ENCODE assay signal across 27 mouse cellular contexts in genomic region chr8:61629631-61629968, GRCm38 (mm10).
DNase-seq lines count a peak whose midpoint lies in the region; ATAC-seq lines count a peak whose summit lies in the region.
"Had no signal": no experiment of that assay in that cellular context is flagged by ENCODE, and none has a peak within 500 bp of the region (broad histone marks: within the 10 kb centered on the region; RNA-seq: fewer than 3 reads in every experiment).

No protein-coding gene starts in this region.

- no peak overlapping the region for H3K9ac ChIP-seq in forebrain, embryonic 12.5 days
- H3K9ac ChIP-seq in hindbrain, embryonic 14.5 days, result no peak overlapping the region
- no peak overlapping the region for H3K9ac ChIP-seq in hindbrain, embryonic 11.5 days (ENCODE audit: low read depth, low read length)
- no peak overlapping the region for H3K9ac ChIP-seq in embryonic facial prominence, embryonic 12.5 days
- no peak overlapping the region for H3K9ac ChIP-seq in limb, embryonic 11.5 days (ENCODE audit: low read length)
- H3K9ac ChIP-seq: embryonic facial prominence, embryonic 15.5 days; lung, embryonic 15.5 days; midbrain, embryonic 12.5 days had no signal

- H3K27me3 ChIP-seq in forebrain, embryonic 10.5 days (ENCODE audit: poor library complexity, severe bottlenecking), result no peaks in the 10 kb centered on the region
- H3K27me3 ChIP-seq in forebrain, embryonic 12.5 days, result no peaks in the 10 kb centered on the region
- H3K27me3 ChIP-seq in hindbrain, embryonic 14.5 days (ENCODE audit: control insufficient read depth, insufficient read depth, low read length), result no peaks in the 10 kb centered on the region
- H3K27me3 ChIP-seq in hindbrain, embryonic 11.5 days (ENCODE audit: control insufficient read depth, insufficient read depth, low read length), result no peaks in the 10 kb centered on the region
- no peaks in the 10 kb centered on the region for H3K27me3 ChIP-seq in embryonic facial prominence, embryonic 12.5 days
- H3K27me3 ChIP-seq in limb, embryonic 11.5 days (ENCODE audit: control insufficient read depth, insufficient read depth, low read length), result no peaks in the 10 kb centered on the region
- H3K27me3 ChIP-seq: embryonic facial prominence, embryonic 15.5 days; lung, embryonic 15.5 days; midbrain, embryonic 12.5 days had no signal

- peak overlapping the region; percentile 40; the same call in 1 of the 2 replicates for H3K27ac ChIP-seq in forebrain, embryonic 10.5 days
- H3K27ac ChIP-seq in forebrain, embryonic 12.5 days, result no peak overlapping the region; the same call in 1 of the 2 replicates
- no peak overlapping the region for H3K27ac ChIP-seq in hindbrain, embryonic 14.5 days
- no peak overlapping the region for H3K27ac ChIP-seq in hindbrain, embryonic 11.5 days (ENCODE audit: low read depth, low read length)
- H3K27ac ChIP-seq in embryonic facial prominence, embryonic 12.5 days, result peak overlapping the region; percentile 48; the same call in 1 of the 2 replicates
- peak overlapping the region; percentile 77 for H3K27ac ChIP-seq in limb, embryonic 11.5 days (replicated peaks; ENCODE audit: low read depth, low read length)
- H3K27ac ChIP-seq: embryonic facial prominence, embryonic 15.5 days; heart, embryonic 10.5 days; layer of hippocampus, adult 2 months; lung, embryonic 15.5 days; midbrain, embryonic 12.5 days had no signal

- 39% methylated on average over 1 of the region's 1 CpGs for WGBS in forebrain, embryonic 10.5 days
- 35% methylated on average over 1 of the region's 1 CpGs for WGBS in forebrain, embryonic 12.5 days
- 59% methylated on average over 1 of the region's 1 CpGs for WGBS in hindbrain, embryonic 14.5 days
- WGBS in hindbrain, embryonic 11.5 days, result 22% methylated on average over 1 of the region's 1 CpGs
- 52% methylated on average over 1 of the region's 1 CpGs for WGBS in embryonic facial prominence, embryonic 12.5 days
- 15% methylated on average over 1 of the region's 1 CpGs for WGBS in limb, embryonic 11.5 days

- no peak for ATAC-seq in forebrain, embryonic 12.5 days (ENCODE audit: low FRiP score)
- peak; percentile 57; the same call in 1 of the 2 replicates for ATAC-seq in hindbrain, embryonic 14.5 days (ENCODE audit: low FRiP score)
- ATAC-seq in hindbrain, embryonic 11.5 days (ENCODE audit: low FRiP score), result no peak
- no peak for ATAC-seq in embryonic facial prominence, embryonic 12.5 days (ENCODE audit: insufficient number of reproducible peaks, insufficient read depth, low FRiP score, low TSS enrichment)
- ATAC-seq in limb, embryonic 11.5 days (ENCODE audit: insufficient number of reproducible peaks, low FRiP score, low TSS enrichment, low read depth), result no peak; the same call in none of the 2 replicates
- ATAC-seq: forebrain, embryonic 16.5 days had no signal

- no peak overlapping the region for H3K4me2 ChIP-seq in forebrain, embryonic 12.5 days
- H3K4me2 ChIP-seq in hindbrain, embryonic 14.5 days (replicated peaks), result no peak overlapping the region
- H3K4me2 ChIP-seq in hindbrain, embryonic 11.5 days (replicated peaks; ENCODE audit: low read depth, low read length), result no peak overlapping the region
- H3K4me2 ChIP-seq in embryonic facial prominence, embryonic 12.5 days (replicated peaks), result no peak overlapping the region
- H3K4me2 ChIP-seq in limb, embryonic 11.5 days (ENCODE audit: low read depth, severe bottlenecking), result no peak overlapping the region
- H3K4me2 ChIP-seq: embryonic facial prominence, embryonic 15.5 days; liver, embryonic 11.5 days; lung, embryonic 15.5 days; midbrain, embryonic 12.5 days had no signal

- no peak for DNase-seq in forebrain, embryonic 10.5 days (ENCODE audit: extremely low spot score, low spot score)
- no peak for DNase-seq in hindbrain, embryonic 14.5 days (ENCODE audit: low spot score)
- DNase-seq in hindbrain, embryonic 11.5 days (ENCODE audit: low spot score), result no peak
- DNase-seq in limb, embryonic 11.5 days (ENCODE audit: low spot score), result peak; percentile 65
- DNase-seq in adrenal gland, adult 8-10 months, result no peak
- DNase-seq in cerebellum, postnatal 10 days, result no peak
- DNase-seq: adrenal gland, postnatal 10 days; cerebellum, adult 8-10 months; cerebellum, postnatal 36 days; gastrocnemius, postnatal 14 days; heart, postnatal 4 days; kidney, adult 2 months; kidney, postnatal 36 days; right cerebral cortex, adult 18-20 months; spleen, adult 18-20 months; thymus, adult 18-20 months; thymus, postnatal 25 days had no signal

- H3K4me1 ChIP-seq in forebrain, embryonic 10.5 days, result peaks cover 16% of the 10 kb centered on the region
- H3K4me1 ChIP-seq in forebrain, embryonic 12.5 days, result no peaks in the 10 kb centered on the region
- H3K4me1 ChIP-seq in hindbrain, embryonic 14.5 days (replicated peaks; ENCODE audit: control insufficient read depth, insufficient read depth, low read length), result no peaks in the 10 kb centered on the region
- H3K4me1 ChIP-seq in hindbrain, embryonic 11.5 days (replicated peaks; ENCODE audit: control insufficient read depth, insufficient read depth, low read length), result no peaks in the 10 kb centered on the region
- H3K4me1 ChIP-seq in embryonic facial prominence, embryonic 12.5 days, result peaks cover 15% of the 10 kb centered on the region
- H3K4me1 ChIP-seq in limb, embryonic 11.5 days (ENCODE audit: control insufficient read depth, insufficient read depth, low read length), result peaks cover 8% of the 10 kb centered on the region

- H3K36me3 ChIP-seq in forebrain, embryonic 10.5 days (replicated peaks), result no peaks in the 10 kb centered on the region
- H3K36me3 ChIP-seq in forebrain, embryonic 12.5 days (replicated peaks), result no peaks in the 10 kb centered on the region
- no peaks in the 10 kb centered on the region for H3K36me3 ChIP-seq in hindbrain, embryonic 14.5 days (replicated peaks; ENCODE audit: control insufficient read depth, insufficient read depth)
- no peaks in the 10 kb centered on the region for H3K36me3 ChIP-seq in hindbrain, embryonic 11.5 days (ENCODE audit: control insufficient read depth, insufficient read depth, low read length)
- H3K36me3 ChIP-seq in embryonic facial prominence, embryonic 12.5 days, result 0 out of 2 replicates have a peak, but pooled peaks cover 3% of the 10 kb centered on the region
- H3K36me3 ChIP-seq in limb, embryonic 11.5 days (ENCODE audit: control insufficient read depth, insufficient read depth, low read length), result no peaks in the 10 kb centered on the region
- H3K36me3 ChIP-seq: embryonic facial prominence, embryonic 15.5 days; G1E; lung, embryonic 15.5 days; midbrain, embryonic 12.5 days had no signal

- H3K9me3 ChIP-seq in forebrain, embryonic 10.5 days, result no peaks in the 10 kb centered on the region
- H3K9me3 ChIP-seq in forebrain, embryonic 12.5 days, result no peaks in the 10 kb centered on the region
- no peaks in the 10 kb centered on the region for H3K9me3 ChIP-seq in hindbrain, embryonic 14.5 days (ENCODE audit: control insufficient read depth, low read length)
- no peaks in the 10 kb centered on the region for H3K9me3 ChIP-seq in hindbrain, embryonic 11.5 days (ENCODE audit: control insufficient read depth, low read length)
- no peaks in the 10 kb centered on the region for H3K9me3 ChIP-seq in embryonic facial prominence, embryonic 12.5 days
- H3K9me3 ChIP-seq in limb, embryonic 11.5 days (ENCODE audit: control insufficient read depth, low read length), result no peaks in the 10 kb centered on the region
- H3K9me3 ChIP-seq: embryonic facial prominence, embryonic 15.5 days; G1E; heart, embryonic 10.5 days; lung, embryonic 15.5 days; midbrain, embryonic 12.5 days had no signal

- no peak overlapping the region for H3K4me3 ChIP-seq in forebrain, embryonic 10.5 days
- no peak overlapping the region for H3K4me3 ChIP-seq in forebrain, embryonic 12.5 days (replicated peaks)
- no peak overlapping the region for H3K4me3 ChIP-seq in hindbrain, embryonic 14.5 days (replicated peaks; ENCODE audit: low read length)
- no peak overlapping the region for H3K4me3 ChIP-seq in hindbrain, embryonic 11.5 days (ENCODE audit: low read depth, low read length)
- H3K4me3 ChIP-seq in embryonic facial prominence, embryonic 12.5 days, result no peak overlapping the region
- no peak overlapping the region for H3K4me3 ChIP-seq in limb, embryonic 11.5 days (ENCODE audit: low read depth, low read length)
- H3K4me3 ChIP-seq: embryonic facial prominence, embryonic 15.5 days; heart, embryonic 10.5 days; layer of hippocampus, adult 2 months; lung, embryonic 15.5 days; midbrain, embryonic 12.5 days had no signal

Comparison
In these comparisons a context has a peak if more than half of its experiments do, and no peak if none do; other contexts are left out.
1. H3K27ac ChIP-seq: peak in forebrain, embryonic 10.5 days (single experiment), embryonic facial prominence, embryonic 12.5 days (single experiment) and limb, embryonic 11.5 days (single experiment); none in forebrain, embryonic 12.5 days (single experiment), hindbrain, embryonic 14.5 days (single experiment) and hindbrain, embryonic 11.5 days (single experiment).